Mouse (Mus musculus): ENCODE data around the gene Mvd.
A peak's percentile ranks its signal among the peaks of the same experiment; 100 is the strongest.

Gene Mvd

DNA sequence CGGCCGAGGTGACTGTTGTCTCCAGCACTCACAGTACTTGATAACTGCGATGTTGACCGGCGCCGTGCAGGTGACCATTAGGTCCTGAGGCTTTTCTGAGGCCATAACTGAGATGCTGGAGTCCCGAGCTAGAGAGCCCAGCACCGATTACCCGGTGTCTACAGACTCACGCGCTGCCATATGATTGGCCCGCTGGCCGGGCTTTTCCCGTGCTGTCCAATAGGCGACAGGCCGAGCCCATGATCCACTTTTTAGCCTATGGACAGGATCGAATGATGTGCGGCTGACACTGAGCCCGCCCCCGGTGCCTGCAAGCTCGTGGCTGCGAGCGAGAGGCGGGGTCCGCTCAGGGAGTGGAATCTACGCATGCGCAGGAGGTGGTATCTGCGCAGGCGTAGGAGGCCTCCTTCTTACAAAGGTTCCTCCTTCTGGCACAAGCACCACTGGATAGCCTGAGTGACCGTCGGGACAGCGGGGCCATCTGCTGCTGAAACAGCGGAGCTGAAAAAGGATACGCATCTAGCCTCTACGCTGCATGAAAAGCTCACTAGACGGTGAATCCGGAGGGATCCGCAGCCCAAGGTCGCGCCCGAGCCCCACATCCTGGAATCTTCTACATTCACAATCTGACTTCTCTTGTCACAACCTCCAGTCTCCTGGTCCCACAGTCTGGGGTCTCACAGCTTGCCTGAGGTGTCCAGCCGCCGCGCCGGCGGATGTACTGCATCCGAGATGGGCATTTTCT, at the start of gene Mvd:
Gene Mvd, minus strand, starts transcription at position 161 of the 745 bp plus-strand sequence.
- DNase-seq (ENCODE audit: low read depth, low spot score), result peak; percentile 100

- no peak for DNase-seq (ENCODE audit: low read depth, low spot score)
These were observed 45.2 kb upstream of the Mvd start for GRCm38 (mm10) chr8:122488387-122488786.

DNA sequence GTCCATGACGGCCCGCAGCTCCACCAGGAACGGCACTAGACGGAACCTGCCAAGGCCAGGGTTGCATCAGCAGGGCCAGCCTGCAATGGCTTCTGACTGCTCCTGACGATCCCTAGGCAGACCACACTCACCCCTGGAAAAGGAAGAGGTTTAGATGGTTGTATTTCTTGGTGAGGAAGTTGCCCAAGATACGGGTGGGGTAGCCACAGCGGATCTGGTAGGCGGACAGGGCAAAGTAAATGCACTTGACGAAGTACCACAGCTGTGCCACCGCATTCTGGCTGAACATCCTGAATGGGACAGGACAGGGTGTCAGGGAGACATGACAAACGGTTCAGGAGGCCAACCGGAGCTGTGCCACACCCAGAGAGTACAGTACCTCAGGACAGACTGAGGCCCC, 41.6 kb upstream of the Mvd start:
- no peak for DNase-seq (ENCODE audit: low read depth, low spot score)

GRCm38 (mm10) chr8:122483877-122484276, 40.7 kb upstream of the Mvd start:
- DNase-seq (ENCODE audit: low read depth, low spot score), result no peak

GRCm38 (mm10) chr8:122482448-122482847, 39.2 kb upstream of the Mvd start:
- no peak for DNase-seq (ENCODE audit: low read depth, low spot score)

DNA sequence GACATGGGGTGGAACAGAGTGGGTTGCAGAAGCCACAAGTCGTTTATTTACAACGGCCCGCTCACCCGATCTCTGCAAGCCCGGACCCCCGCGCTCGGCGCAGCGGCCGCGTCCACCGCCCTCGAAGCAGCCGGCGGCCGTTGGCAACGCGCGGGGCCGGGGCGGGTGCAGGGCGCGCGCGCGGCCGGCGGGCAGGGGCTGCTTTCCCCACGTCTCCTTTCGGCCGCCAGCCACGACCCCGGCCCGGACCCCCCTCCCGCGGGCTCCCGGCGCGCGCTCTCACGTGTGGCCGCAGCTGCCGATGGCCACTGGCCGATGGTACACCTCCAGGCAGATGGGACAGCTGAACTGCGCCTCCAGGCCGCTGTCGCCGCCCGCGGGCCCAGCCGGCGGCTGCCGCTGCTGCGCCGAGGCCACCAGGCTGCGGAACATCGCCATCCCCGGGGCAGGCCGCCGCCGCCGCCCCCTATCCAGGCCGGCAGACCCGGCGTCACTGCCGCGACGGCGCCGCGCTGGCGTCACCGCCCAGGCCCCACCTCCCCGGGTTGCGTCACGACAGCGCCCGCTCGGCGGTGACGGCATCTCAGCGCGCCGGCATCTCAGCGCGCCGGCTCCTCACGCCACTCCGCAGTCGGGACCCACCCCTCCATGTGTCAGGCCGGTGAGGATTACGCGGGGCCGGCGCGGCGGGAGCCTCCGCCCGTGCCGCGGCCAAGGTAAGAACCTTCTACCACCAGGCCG, 32.5 kb upstream of the Mvd start, which contains the start of the genes Rnf166 and Ctu2:
Gene Rnf166, minus strand, starts transcription at position 485 of the 741 bp plus-strand sequence.
Gene Ctu2, plus strand, starts transcription at position 564 of the 741 bp plus-strand sequence.
- peak; percentile 84 for DNase-seq (ENCODE audit: low read depth, low spot score)

DNA sequence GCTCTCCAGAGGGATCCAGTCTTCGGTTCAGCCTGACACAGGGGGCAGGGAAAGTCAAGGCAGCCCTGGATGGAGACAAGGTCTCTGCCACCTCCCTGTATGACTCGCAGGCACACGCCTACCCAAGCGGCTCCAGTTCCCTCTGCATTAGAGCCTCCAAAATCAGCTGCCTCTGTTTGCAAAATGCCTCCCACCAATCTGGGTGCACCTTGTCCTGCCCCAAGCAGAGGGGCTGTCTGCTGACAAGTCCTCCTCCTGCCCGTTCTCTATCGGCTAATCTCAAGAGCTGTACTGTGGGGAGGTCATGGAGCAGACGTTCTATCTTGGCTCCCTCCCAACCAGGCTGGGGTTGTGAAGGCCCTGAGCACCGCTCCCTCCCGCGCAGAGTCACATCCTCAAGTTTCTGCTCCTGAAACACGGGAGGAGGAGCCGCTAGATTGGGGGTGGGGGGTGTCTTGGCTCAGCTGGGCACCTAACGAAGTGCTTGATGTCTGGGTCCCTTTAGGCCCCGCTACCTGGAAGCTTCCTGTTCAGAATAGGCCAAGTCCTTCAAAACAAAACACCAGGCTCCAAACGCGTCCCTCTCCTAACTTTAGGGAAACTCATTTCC, 31.8 kb upstream of the Mvd start:
- peak; percentile 39 for DNase-seq (ENCODE audit: low read depth, low spot score)

DNA sequence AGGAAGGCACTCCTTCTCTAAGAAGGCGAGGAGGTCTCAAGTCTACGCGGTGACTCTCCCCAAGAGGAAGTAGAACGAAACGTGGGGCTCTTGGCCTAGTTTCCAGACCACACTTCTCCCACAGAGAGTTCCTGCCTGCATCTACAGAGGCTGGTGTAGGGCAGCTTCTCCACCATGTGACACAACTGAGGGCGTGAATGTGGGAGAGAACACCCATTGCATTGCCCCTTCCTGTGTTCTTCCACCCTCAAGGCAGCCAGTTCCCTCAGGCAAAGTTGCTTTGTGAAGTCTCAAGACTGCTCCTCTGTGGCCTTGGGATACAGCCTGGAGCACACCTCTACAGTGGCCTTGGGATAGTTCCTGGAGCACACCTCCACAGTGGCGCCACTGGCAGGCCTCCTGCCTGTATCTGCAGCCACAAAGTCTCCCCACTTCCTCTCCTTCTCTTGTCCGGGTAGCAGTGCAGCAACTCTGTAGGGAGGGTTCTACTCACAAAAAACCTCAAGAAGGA, 30.7 kb upstream of the Mvd start:
- DNase-seq (ENCODE audit: low read depth, low spot score), result peak; percentile 30

- no peak for DNase-seq (ENCODE audit: low read depth, low spot score)
These were observed 27.5 kb upstream of the Mvd start for GRCm38 (mm10) chr8:122470691-122471090.

- no peak for DNase-seq (ENCODE audit: low read depth, low spot score)
These were observed 26.7 kb upstream of the Mvd start for GRCm38 (mm10) chr8:122469965-122470364.

DNA sequence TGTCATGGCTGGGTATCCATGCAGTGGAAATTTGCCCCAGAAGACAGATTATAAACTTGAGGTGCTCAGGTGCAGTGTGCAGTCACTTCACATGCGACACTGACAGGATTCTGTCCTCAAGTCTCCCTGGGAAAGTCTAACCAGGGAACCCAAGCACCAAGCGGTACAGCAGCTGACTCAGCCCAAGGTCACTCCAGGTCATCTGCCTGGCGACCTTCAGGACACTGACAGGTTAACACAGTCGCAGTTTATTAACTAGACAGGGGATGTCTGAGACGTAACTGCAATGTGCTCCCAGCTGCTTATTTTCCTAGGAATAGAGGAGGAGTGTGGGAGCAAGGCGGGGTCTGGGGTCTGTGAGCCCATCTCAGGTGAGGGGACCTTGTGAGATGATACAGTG, 26.2 kb upstream of the Mvd start:
- no peak for DNase-seq (ENCODE audit: low read depth, low spot score)

DNA sequence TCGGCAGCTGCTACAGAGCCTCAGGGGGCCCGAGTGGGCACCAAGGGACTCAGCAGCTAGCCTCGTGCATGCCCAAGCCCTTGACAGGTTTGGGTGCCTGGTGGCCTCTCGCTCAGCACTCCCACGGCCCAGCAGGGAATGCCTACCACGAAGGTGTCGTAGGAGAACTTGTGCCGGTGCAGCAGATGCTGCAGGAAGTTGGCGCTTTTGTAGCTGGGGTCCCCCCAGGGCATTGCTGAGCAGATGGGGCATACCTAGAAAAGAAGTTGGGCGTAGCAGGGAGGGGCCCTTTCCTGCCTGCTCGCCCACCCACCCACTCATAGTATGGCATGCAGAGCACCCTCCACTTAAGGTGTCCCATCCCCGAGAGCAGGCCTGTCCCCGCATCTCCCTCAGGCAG, 24.6 kb upstream of the Mvd start:
- no peak for DNase-seq (ENCODE audit: low read depth, low spot score)

- no peak for DNase-seq (ENCODE audit: low read depth, low spot score)
These were observed 21.8 kb upstream of the Mvd start for GRCm38 (mm10) chr8:122464985-122465384.

DNA sequence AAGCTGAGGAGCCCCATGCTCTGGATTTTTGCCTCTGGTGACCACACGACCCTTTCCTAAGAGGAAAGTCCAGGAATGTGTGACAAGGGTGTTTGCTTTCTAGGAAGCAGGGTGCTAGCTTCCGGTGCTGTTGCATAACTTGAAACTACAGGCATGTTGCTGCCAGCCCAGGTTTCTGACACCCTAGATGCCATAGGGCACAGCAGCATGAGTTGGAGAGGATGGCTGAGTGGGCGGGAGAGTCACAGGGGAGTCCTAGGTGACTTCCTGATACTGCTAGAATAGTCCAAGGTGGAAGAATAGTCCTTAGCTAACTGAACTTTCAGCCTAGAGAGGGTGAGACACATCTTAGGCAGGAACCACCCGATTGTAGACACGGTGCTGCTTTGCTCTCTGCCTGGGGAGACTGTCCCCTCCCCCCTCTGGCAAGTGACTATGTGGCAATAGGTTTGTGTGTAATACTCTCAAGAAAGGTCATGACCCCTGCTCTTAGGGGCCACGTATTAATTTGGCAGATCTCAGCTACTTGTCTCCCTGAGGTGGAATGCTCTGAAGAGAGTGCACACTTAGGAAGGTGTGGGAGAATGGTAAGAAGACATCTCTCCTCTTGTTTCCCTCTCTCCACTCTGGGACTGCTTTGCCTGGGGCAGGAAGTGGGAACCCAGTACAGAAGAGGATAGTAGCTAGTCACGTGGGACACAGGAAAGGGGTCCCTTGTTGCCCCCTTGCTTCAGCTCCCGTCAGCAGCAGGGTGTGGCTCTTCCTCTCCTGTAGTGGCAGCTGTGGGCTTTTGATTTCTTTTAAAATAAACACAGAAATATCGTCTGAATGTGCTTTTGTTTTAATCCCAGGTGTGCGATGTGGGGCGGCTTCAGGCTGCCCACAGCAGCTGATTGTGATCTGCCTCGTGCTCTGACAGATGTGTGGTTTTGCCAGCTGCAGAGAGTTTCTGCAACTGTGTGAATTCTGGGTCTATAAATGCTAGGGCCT, 20.7 kb upstream of the Mvd start:
- DNase-seq (ENCODE audit: low read depth, low spot score), result no peak

DNA sequence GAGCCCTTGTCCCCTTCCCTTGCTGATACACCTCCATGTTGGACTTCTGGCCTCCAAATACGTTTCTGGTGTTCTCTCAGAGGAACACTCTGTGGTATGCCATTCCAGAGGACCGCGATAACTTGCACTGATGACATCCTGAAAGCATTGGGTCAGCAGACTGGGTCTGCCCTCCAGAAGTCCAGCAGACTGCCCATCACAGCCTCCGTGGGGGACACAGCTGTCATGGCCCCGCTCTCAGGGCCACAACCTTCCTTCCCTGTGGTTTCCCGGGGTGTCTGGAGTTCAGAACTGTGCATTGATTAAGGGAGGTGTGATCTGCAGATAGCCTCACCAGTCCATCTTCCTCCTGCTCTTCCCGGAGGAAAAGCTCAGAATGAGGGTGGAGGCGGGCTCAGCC, 19.3 kb upstream of the Mvd start:
- no peak for DNase-seq (ENCODE audit: low read depth, low spot score)

DNA sequence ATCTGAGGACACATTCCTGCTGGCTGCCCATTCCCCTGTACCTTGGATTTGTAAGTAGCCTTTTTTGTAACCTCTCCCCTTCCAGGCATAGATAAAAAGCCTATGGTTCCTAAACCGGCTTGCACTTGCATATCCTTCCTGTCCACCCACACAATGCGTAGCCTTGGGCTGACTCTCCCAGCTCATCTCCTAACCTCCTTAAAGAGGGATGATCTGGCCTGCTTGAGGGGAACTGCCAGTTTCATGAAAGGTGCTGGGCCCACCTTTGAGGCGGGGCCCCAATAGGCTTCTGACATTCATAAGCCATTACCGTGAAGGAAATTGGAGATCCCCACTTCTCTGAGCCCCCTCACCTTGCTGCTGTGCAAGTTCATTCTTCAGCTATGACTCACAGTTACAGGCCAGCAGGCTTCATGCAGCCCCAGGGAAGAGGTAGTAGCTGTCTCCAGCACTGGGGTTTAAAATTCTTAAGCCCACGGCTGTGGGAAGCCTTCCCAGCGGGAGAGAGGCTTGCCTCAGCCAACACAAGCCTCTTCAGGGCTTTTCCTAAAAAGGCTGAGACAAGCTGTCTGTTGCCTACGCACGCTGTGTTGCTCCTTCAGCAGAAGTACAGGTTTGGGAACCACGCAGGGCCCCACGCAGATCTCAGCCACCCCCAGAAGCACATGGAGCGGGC, 18.4 kb upstream of the Mvd start:
- DNase-seq (ENCODE audit: low read depth, low spot score), result no peak

DNA sequence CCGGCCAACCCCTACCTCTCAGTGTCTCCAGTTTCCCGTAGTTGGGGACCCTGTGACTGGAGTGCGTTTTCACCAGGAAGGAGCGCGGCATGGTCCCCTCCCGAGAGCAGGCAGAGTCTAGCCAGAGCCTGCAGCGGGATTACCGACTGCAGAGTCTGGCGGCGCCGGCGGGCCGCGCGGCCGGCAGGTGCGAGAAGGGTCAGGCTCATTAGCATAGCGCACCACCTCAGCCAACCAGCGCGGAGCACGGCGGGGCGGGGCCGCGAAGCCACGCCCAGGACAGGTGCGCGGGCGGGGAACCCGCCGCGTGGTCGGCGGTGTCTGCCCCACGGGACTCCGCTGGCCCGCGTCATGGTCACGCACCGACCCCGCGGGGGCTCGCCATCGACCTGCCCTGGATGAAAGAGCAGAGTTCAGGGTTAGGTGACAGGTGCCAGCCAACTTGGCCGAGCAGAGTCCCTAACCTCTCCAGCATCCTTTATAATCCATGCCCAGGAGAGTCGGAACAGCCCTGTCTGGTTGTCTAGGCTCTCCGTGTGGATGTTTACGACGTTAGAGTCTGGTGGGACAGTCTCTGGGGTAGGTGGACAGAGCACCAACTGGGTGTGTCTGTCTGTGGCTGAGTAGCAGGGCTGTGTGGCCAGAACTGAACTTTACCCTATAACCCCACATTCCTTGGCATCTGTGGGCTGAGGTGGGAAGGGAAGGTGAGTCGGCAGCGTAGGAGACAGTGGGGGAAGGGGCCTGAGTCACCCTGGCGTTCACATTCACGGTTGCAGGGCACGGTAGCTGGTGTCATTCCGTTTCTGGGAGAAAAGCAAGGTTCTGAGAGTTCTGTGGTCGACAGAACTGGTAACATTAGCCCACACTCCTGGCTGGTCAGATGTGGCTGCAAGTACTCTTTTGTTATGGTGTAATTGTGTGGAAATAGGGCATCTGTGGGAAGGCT, 17.6 kb upstream of the Mvd start, which contains the start of gene Snai3:
Gene Snai3, minus strand, starts transcription at position 210 of the 949 bp plus-strand sequence.
- peak; percentile 79 for DNase-seq (ENCODE audit: low read depth, low spot score)

GRCm38 (mm10) chr8:122459990-122460389, 16.8 kb upstream of the Mvd start:
- DNase-seq (ENCODE audit: low read depth, low spot score), result no peak

DNA sequence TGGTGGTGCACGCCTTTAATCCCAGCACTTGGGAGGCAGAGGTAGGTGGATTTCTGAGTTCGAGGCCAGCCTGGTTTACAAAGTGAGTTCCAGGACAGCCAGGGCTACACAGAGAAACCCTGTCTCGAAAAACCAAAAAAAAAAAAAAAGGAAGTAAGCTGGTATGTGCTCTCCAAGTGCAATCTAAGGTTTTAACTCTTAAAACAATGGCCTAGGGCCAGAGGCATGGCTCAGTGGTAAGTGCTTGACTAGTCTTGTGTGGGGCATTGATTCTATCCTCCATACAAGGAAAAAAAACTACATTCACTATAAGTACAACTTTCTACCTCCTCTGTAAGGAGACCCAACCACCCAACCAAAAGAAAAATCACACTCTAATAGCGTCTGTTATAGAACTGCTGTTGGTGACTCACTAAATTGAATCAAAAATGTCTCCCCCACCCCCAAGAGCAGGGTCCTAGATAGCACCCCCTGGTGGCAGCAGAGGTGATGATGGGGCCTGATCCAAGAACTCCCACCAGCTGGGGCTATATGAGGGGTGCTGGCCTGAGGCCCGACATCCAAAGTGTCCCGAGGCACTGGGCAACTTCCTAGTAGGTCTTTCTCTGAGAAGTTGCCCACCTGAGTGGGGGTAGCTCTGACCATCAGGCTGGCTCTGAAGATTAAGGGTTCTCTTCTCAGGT, 16.1 kb upstream of the Mvd start:
- DNase-seq (ENCODE audit: low read depth, low spot score), result no peak

Measured in skeletal muscle tissue, adult 2 months (tissue).